Mouse (Mus musculus) liver, embryonic 14.5 days (tissue): Measurements from ENCODE around the gene Pcyox1.

ENCODE experiments used
- CTCF ChIP-seq: IDR thresholded peaks from 2 replicates; pipeline ENCODE4 v1.5.1; 2016; ENCODE audit warnings: antibody characterized with exemption, low read depth, control low read depth
- EP300 ChIP-seq: IDR thresholded peaks from 2 replicates; pipeline ENCODE4 v1.6.1; 2016; ENCODE audit warnings: antibody characterized with exemption, low read depth

- TF ChIP-seq EP300 (no peak), CTCF (no peak)
Observed at GRCm38 (mm10) chr6:86404100-86404861, 7.3 kb upstream of the Pcyox1 start, which contains the start of gene Tia1.
